Mouse (Mus musculus) embryonic facial prominence, embryonic 11.5 days (tissue): ENCODE data around the gene Fam43a. TPM values are rescaled to one million over a fixed set of nuclear protein-coding genes. Genes with fewer than 3 reads are reported as not detected.

Source experiments
- ATAC-seq: fragments of 200-750 bp; cut with Nextera tagmentation; replicated peaks from 2 replicates; pipeline ENCODE4 v1.8.0; 2017; ENCODE audit warnings: low read depth; ENCODE audit not compliant: insufficient number of reproducible peaks, low FRiP score, low TSS enrichment
- DNase-seq: peaks from one replicate; pipeline ENCODE4 v3.0.0-alpha.2; 2015; ENCODE audit warnings: low spot score
- H3K27ac ChIP-seq: fragments of 300-500 bp; sonication (generic); replicated peaks from 2 replicates; pipeline ENCODE4 v1.5.1; 2014; ENCODE audit warnings: mild to moderate bottlenecking, low read depth, low read length, control low read depth
- H3K27me3 ChIP-seq: fragments of 300-500 bp; sonication (generic); 2 replicates; pipeline ENCODE4 v1.6.1; 2014; ENCODE audit warnings: mild to moderate bottlenecking, low read length, moderate library complexity, mixed read lengths; ENCODE audit not compliant: control insufficient read depth, insufficient read depth
- H3K36me3 ChIP-seq: fragments of 300-500 bp; sonication (generic); replicated peaks from 2 replicates; pipeline ENCODE4 v1.6.1; 2014; ENCODE audit warnings: low read depth, mild to moderate bottlenecking, low read length, moderate library complexity, mixed read lengths; ENCODE audit not compliant: control insufficient read depth, insufficient read depth
- H3K4me1 ChIP-seq: fragments of 300-500 bp; sonication (generic); 2 replicates; pipeline ENCODE4 v1.6.1; 2014; ENCODE audit warnings: low read length, mixed read lengths; ENCODE audit not compliant: control insufficient read depth, insufficient read depth
- H3K4me2 ChIP-seq: fragments of 300-500 bp; sonication (generic); 2 replicates; pipeline ENCODE4 v1.6.1; 2014; ENCODE audit warnings: low read depth, mild to moderate bottlenecking, control low read depth, low read length, moderate library complexity
- H3K4me3 ChIP-seq: fragments of 300-500 bp; sonication (generic); 2 replicates; pipeline ENCODE4 v1.5.1; 2014; ENCODE audit warnings: low read depth, low read length, control low read depth
- H3K9ac ChIP-seq: fragments of 300-500 bp; sonication (generic); replicated peaks from 2 replicates; pipeline ENCODE4 v1.6.1; 2014; ENCODE audit warnings: mild to moderate bottlenecking, control low read depth, low read length
- H3K9me3 ChIP-seq: fragments of 300-500 bp; sonication (generic); replicated peaks from 2 replicates; pipeline ENCODE4 v1.6.1; 2016; ENCODE audit warnings: mild to moderate bottlenecking, low read length, inconsistent platforms, mixed read lengths; ENCODE audit not compliant: control insufficient read depth
- WGBS: fragments of 180-500 bp; shearing (Covaris S2); extraction: QIAGEN DNeasy Blood & Tissue Kit; methylation state at CpG from one replicate; pipeline ENCODE4 v1.1.7; 2014; 5-methylcytosine and 5-hydroxymethylcytosine counted together
- polyA plus RNA-seq: library from polyadenylated mRNA; unstranded; fragments of >200 nt; fragmentation: Nextera tagmentation; extraction: Ambion mirVana; gene quantifications from 2 replicates; pipeline ENCODE4 v1.2.1, GENCODE M21; 2014

Gene Fam43a
- polyA plus RNA-seq, 1 experiment from 2014 or later, result 10.4 TPM

DNA sequence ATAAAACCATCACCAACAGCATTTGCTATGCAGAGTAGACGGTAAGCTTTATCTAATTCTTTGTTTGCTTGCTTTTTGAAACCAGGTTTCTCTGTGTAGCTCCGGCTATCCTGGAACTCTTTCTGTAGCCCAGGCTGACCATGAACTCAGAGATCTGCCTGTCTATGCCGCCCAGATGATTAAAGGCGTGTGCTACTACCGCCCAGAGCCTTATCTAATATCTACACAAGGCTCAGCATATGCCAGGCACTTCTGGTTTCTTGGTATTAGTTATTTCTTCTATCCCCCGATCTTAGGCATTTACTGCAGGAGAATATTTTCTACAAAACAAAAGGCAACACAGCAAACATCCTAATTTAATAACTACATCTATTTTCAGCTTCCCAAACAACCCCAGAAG, 33.9 kb upstream of the Fam43a start:
- no peaks in the 10 kb centered on the region for H3K4me1 ChIP-seq
- no peak overlapping the region for H3K4me3 ChIP-seq
- peaks cover 15% of the 10 kb centered on the region for H3K36me3 ChIP-seq
- H3K27me3 ChIP-seq, result no peaks in the 10 kb centered on the region
- no peaks in the 10 kb centered on the region for H3K9me3 ChIP-seq
- DNase-seq (no peak), ATAC-seq (no peak)
- H3K4me2 ChIP-seq, result no peak overlapping the region
- no peak overlapping the region for H3K27ac ChIP-seq
- WGBS, result 87% methylated on average over 6 of the region's 6 CpGs
- H3K9ac ChIP-seq, result no peak overlapping the region

DNA sequence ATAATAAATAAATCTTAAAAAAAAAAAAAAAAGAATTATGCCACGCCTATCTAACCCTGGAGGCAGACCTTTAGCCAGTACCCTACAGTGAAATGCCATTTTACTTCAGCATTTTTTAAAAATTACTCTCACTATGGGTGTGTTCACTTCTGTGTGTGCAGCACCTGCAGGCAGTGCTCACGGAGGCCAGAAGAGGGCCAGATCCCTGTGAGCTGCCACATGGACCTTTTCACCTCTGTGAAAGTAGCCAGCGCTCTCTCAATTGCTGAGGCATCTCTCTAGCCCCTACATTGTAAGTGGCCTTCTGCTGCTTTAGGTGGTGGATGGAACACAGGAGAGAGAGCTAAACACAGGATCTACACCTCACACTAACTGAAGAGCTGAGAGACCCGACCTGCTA, 29.4 kb upstream of the Fam43a start:
- 88% methylated on average over 4 of the region's 4 CpGs for WGBS
- Histone ChIP-seq H3K4me2 (no peak overlapping the region), H3K36me3 (peaks cover 22% of the 10 kb centered on the region), H3K27me3 (no peaks in the 10 kb centered on the region), H3K27ac (no peak overlapping the region), H3K4me1 (no peaks in the 10 kb centered on the region), H3K9me3 (no peaks in the 10 kb centered on the region), H3K9ac (no peak overlapping the region), H3K4me3 (no peak overlapping the region)
- ATAC-seq, result no peak
- DNase-seq, result no peak

DNA sequence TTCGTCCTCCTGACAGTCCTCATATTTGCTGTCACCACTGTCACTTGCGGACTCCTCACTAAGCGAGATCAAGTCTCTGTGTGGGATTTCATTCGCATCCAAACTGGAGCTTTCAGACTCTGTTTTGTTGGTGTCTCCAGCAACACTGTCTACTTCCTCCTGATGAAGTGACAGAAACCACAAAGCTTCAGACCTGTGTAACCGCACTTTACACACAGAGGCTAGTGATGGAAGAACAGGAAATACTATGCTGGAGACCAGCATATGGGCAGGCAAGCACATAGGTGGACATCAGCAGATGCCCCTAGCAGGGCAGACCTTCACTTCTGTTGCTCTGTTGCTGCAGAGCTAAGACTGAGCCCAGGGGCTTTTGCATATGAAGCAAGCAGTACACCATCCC, 28.1 kb upstream of the Fam43a start:
- no peaks in the 10 kb centered on the region for H3K27me3 ChIP-seq

DNA sequence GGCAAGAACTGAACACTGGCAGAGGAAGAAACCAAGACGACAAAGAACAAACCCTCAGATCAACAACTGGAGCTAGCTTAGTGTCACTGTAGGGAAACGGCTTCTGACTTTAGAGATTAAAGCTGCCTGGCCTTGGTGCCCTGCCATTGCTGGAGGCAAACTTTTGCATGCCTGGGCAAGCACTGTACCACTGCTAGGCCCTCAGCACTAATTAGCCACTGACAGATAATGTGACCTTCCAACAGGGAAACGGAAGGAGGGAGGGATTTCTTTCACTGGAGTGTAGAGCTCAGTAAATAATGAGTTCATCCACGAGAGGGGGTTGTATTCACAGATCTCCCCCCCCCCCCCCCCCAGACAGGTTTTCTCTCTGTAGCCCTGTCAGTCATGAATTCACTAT, 27.3 kb upstream of the Fam43a start:
- 53% methylated on average over 4 of the region's 4 CpGs for WGBS
- no peaks in the 10 kb centered on the region for H3K9me3 ChIP-seq
- no peak overlapping the region for H3K4me3 ChIP-seq
- H3K9ac ChIP-seq, result no peak overlapping the region
- ATAC-seq (no peak), DNase-seq (no peak)
- peaks cover 22% of the 10 kb centered on the region for H3K36me3 ChIP-seq
- no peaks in the 10 kb centered on the region for H3K4me1 ChIP-seq
- no peak overlapping the region for H3K27ac ChIP-seq
- no peaks in the 10 kb centered on the region for H3K27me3 ChIP-seq
- H3K4me2 ChIP-seq, result no peak overlapping the region

More for the DNA sequence above, 28.1 kb upstream of the Fam43a start:
- Histone ChIP-seq H3K36me3 (peaks cover 22% of the 10 kb centered on the region), H3K27ac (no peak overlapping the region), H3K4me2 (no peak overlapping the region), H3K9me3 (no peaks in the 10 kb centered on the region), H3K9ac (no peak overlapping the region), H3K4me3 (no peak overlapping the region), H3K4me1 (no peaks in the 10 kb centered on the region)
- DNase-seq (no peak), ATAC-seq (no peak)
- 92% methylated on average over 5 of the region's 5 CpGs for WGBS

DNA sequence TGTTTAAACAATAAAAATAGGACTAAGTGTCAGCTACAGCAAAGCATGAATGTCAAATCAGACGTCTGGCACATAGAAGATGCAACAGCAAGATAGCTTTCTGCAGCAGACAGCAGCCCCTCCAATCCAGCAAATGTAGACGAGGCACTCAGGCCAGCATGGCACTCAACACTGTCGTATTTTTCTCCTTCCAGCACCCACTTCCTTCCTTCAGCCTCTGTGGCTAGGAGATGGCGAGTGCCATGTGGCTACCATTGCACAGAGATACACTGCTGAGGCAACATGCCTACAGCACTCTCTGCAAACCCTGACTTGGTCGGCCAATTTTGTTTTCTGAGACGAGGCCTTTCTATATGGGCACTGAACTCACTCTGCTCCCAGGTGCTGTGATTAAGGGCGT, 23.7 kb upstream of the Fam43a start:
- 90% methylated on average over 7 of the region's 7 CpGs for WGBS
- no peak overlapping the region for H3K4me2 ChIP-seq
- H3K9me3 ChIP-seq, result no peaks in the 10 kb centered on the region
- no peaks in the 10 kb centered on the region for H3K4me1 ChIP-seq
- ATAC-seq (no peak), DNase-seq (no peak)
- peaks cover 15% of the 10 kb centered on the region for H3K36me3 ChIP-seq
- H3K9ac ChIP-seq, result no peak overlapping the region
- H3K27me3 ChIP-seq, result no peaks in the 10 kb centered on the region
- H3K4me3 ChIP-seq, result no peak overlapping the region
- H3K27ac ChIP-seq, result no peak overlapping the region

DNA sequence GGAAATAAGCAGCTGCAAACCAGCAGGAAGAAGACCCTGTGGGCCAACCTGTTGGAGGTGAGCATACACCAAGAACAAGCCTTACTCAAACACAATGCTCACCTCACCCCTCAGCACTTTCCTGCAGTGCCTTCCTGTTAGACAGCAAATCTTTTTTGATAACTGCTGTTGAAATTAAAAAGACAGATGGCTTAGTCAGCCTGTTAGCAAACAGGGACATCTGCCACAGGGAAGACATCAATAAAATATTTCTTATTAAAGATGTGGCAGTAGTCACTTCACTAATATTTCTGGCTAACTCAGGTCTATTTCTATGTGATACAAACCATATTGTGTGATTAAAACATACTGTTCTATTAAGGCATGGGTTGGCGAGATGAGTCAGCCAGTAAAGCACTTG, 23.1 kb upstream of the Fam43a start:
- Histone ChIP-seq H3K27ac (no peak overlapping the region), H3K9me3 (no peaks in the 10 kb centered on the region), H3K36me3 (peaks cover 11% of the 10 kb centered on the region), H3K9ac (no peak overlapping the region), H3K4me2 (no peak overlapping the region), H3K4me1 (no peaks in the 10 kb centered on the region), H3K27me3 (no peaks in the 10 kb centered on the region), H3K4me3 (no peak overlapping the region)
- WGBS, result 85% methylated on average over 1 of the region's 1 CpGs
- ATAC-seq (no peak), DNase-seq (no peak)

DNA sequence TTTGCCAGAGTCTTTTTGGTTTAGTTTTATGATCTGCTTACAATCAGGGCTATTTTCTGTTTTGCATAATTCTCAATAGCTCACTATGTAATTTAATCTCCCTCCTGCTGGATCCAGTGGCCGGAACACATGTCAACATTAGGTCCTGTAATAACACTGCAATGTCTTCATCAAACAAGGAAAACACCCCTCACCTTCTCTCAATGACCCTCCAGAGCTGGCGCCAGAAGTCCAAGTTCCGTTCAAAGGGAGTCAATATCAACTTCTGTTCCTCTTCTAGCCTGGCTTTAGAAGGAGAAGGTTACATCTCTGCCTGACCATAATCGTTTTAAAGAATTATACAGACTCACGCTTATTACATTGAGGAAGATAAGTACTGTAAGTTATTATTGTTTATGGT, 18.8 kb upstream of the Fam43a start:
- no peak overlapping the region for H3K4me2 ChIP-seq
- no peak overlapping the region for H3K4me3 ChIP-seq
- no peak overlapping the region for H3K27ac ChIP-seq
- DNase-seq (no peak), ATAC-seq (no peak)
- no peak overlapping the region for H3K9ac ChIP-seq
- 85% methylated on average over 5 of the region's 5 CpGs for WGBS
- H3K36me3 ChIP-seq, result peaks cover 15% of the 10 kb centered on the region
- H3K4me1 ChIP-seq, result no peaks in the 10 kb centered on the region
- H3K27me3 ChIP-seq, result no peaks in the 10 kb centered on the region
- no peaks in the 10 kb centered on the region for H3K9me3 ChIP-seq

DNA sequence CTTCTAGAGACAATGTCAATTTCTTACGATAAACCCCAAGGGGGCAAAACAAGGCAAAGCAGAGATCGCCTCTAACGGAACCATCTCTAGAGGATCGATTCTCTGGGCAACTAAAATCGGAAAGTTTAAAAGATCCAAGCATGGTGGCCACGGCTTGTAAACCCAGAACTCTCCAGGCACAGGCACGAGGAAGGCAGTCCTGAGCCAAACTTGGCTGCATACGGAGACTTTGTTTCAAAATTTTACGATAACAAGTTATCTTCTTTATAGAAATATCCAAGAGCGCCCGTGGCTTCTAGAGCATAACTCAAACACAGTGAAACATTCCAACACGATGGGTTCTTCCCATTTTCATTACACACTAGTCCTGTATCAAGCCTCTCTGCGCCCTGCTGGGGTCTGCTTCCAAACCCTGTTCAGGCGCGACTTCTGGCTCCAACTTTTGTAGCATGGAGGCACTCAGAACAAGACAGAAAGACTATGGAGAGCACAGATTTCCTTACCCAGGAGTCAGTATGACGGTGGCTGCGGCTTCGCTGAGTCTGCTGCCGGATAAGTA, 12.5 kb upstream of the Fam43a start:
- Histone ChIP-seq H3K27me3 (no peaks in the 10 kb centered on the region), H3K4me2 (peak overlapping the region; percentile 81), H3K9ac (peak overlapping the region; percentile 77), H3K36me3 (peaks cover 8% of the 10 kb centered on the region; the same call in 1 of the 2 replicates), H3K4me1 (no peaks in the 10 kb centered on the region), H3K9me3 (no peaks in the 10 kb centered on the region), H3K4me3 (peak overlapping the region; percentile 82), H3K27ac (no peak overlapping the region)
- 3% methylated on average over 19 of the region's 19 CpGs for WGBS
- ATAC-seq (no peak), DNase-seq (no peak)
